Mouse (Mus musculus): ENCODE measurements around the gene Nav3. TPM values are rescaled to one million over a fixed set of nuclear protein-coding genes. Genes with fewer than 3 reads are reported as not detected.

The Nav3 gene
- polyA plus RNA-seq, 1 experiment: 0.30 TPM

GRCm38 (mm10) chr10:109921368-109921767 is 534.6 kb downstream of the Nav3 start:
- no peak for TF ChIP-seq CTCF (IDR thresholded peaks at IDR 0.05; ENCODE audit: extremely low read depth, insufficient read length, insufficient replicate concordance, low read depth, low read length)
- no peak for TF ChIP-seq POLR2A (IDR thresholded peaks at IDR 0.05; ENCODE audit: low read depth, low read length)
- no peaks in the 10 kb centered on the region for H3K27me3 ChIP-seq (ENCODE audit: control insufficient read depth, insufficient read depth, low read length)
- WGBS: 62% methylated on average over 11 of the region's 11 CpGs

DNA sequence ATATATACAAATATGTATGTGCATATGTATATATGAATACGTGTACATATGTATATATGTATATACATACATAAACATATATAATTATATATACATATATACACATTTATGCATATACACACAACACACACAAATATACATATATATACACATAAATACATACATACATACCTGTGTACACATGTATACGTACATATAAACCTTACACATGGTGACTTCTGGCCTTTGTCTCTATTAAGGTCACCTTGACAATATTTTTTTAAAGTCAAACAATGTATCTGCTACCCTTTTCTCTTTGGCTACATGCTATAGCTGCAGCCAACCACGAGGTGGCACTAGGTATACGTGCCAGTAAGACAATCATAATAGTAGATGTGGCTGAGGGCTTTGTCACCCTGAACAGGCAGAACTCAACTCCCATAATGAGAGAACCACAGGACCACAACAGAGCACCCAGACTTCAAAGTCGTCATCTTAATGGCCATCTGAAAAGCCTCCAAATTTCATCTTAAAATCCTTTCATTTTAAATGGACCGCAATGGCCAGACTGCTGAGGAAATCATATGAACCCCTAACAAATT is 535.3 kb downstream of the Nav3 start:
- 13% methylated on average over 6 of the region's 6 CpGs for WGBS
- Histone ChIP-seq H3K4me3 (ENCODE audit: low read depth, low read length) (no peak overlapping the region), H3K4me1 (ENCODE audit: control insufficient read depth, insufficient read depth, insufficient read length, low read length) (no peaks in the 10 kb centered on the region), H3K36me3 (ENCODE audit: control insufficient read depth, insufficient read depth, low read length) (no peaks in the 10 kb centered on the region), H3K27ac (ENCODE audit: insufficient read depth, low read depth, low read length) (no peak overlapping the region), H3K27me3 (ENCODE audit: control insufficient read depth, insufficient read depth, low read length) (no peaks in the 10 kb centered on the region)
- TF ChIP-seq POLR2A (IDR thresholded peaks at IDR 0.05; ENCODE audit: low read depth, low read length) (no peak), CTCF (IDR thresholded peaks at IDR 0.05; ENCODE audit: extremely low read depth, insufficient read length, insufficient replicate concordance, low read depth, low read length) (no peak)

More at GRCm38 (mm10) chr10:109921368-109921767, 534.6 kb downstream of the Nav3 start:
- no peak overlapping the region for H3K27ac ChIP-seq (ENCODE audit: insufficient read depth, low read depth, low read length)
- no peak overlapping the region for H3K4me3 ChIP-seq (ENCODE audit: low read depth, low read length)
- no peaks in the 10 kb centered on the region for H3K36me3 ChIP-seq (ENCODE audit: control insufficient read depth, insufficient read depth, low read length)
- no peaks in the 10 kb centered on the region for H3K4me1 ChIP-seq (ENCODE audit: control insufficient read depth, insufficient read depth, insufficient read length, low read length)

DNA sequence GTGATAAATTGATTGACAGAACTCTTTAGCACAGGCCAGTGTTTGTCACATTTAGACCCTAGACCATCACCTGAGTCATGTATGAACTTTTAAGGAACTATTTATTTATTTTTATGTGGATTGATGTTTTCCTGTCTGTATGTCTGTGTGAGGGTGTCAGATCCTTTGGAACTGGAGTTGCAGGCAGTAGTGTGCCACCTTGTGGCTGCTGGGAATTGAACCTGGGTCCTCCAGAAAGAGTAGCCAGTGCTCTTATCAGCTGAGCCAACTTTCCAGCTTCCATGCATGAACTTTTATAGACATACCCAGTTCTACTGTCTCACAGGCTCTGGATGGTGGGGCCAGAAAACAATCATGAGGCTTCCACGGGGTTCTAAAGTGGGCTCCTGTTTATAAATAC is 536.5 kb downstream of the Nav3 start:
- Histone ChIP-seq H3K4me1 (ENCODE audit: control insufficient read depth, insufficient read depth, insufficient read length, low read length) (no peaks in the 10 kb centered on the region), H3K27me3 (ENCODE audit: control insufficient read depth, insufficient read depth, low read length) (no peaks in the 10 kb centered on the region), H3K4me3 (ENCODE audit: low read depth, low read length) (no peak overlapping the region), H3K36me3 (ENCODE audit: control insufficient read depth, insufficient read depth, low read length) (no peaks in the 10 kb centered on the region), H3K27ac (ENCODE audit: insufficient read depth, low read depth, low read length) (no peak overlapping the region)
- whole genome bisulfite sequencing: 43% methylated on average over 1 of the region's 1 CpGs
- TF ChIP-seq CTCF (IDR thresholded peaks at IDR 0.05; ENCODE audit: extremely low read depth, insufficient read length, insufficient replicate concordance, low read depth, low read length) (no peak), POLR2A (IDR thresholded peaks at IDR 0.05; ENCODE audit: low read depth, low read length) (no peak)

GRCm38 (mm10) chr10:109907206-109907605 is 548.8 kb downstream of the Nav3 start:
- H3K4me1 ChIP-seq (ENCODE audit: control insufficient read depth, insufficient read depth, insufficient read length, low read length): no peaks in the 10 kb centered on the region
- H3K27ac ChIP-seq (ENCODE audit: insufficient read depth, low read depth, low read length): no peak overlapping the region
- TF ChIP-seq POLR2A (IDR thresholded peaks at IDR 0.05; ENCODE audit: low read depth, low read length): no peak
- TF ChIP-seq CTCF (IDR thresholded peaks at IDR 0.05; ENCODE audit: extremely low read depth, insufficient read length, insufficient replicate concordance, low read depth, low read length): no peak
- 72% methylated on average over 4 of the region's 4 CpGs for WGBS
- no peaks in the 10 kb centered on the region for H3K27me3 ChIP-seq (ENCODE audit: control insufficient read depth, insufficient read depth, low read length)
- H3K36me3 ChIP-seq (ENCODE audit: control insufficient read depth, insufficient read depth, low read length): no peaks in the 10 kb centered on the region
- no peak overlapping the region for H3K4me3 ChIP-seq (ENCODE audit: low read depth, low read length)

GRCm38 (mm10) chr10:109906413-109906785 is 549.6 kb downstream of the Nav3 start:
- Histone ChIP-seq H3K27ac (ENCODE audit: insufficient read depth, low read depth, low read length) (no peak overlapping the region), H3K36me3 (ENCODE audit: control insufficient read depth, insufficient read depth, low read length) (no peaks in the 10 kb centered on the region), H3K4me3 (ENCODE audit: low read depth, low read length) (no peak overlapping the region), H3K27me3 (ENCODE audit: control insufficient read depth, insufficient read depth, low read length) (no peaks in the 10 kb centered on the region), H3K4me1 (ENCODE audit: control insufficient read depth, insufficient read depth, insufficient read length, low read length) (no peaks in the 10 kb centered on the region)
- TF ChIP-seq CTCF (IDR thresholded peaks at IDR 0.05; ENCODE audit: extremely low read depth, insufficient read length, insufficient replicate concordance, low read depth, low read length): no peak
- 22% methylated on average over 6 of the region's 6 CpGs for WGBS

DNA sequence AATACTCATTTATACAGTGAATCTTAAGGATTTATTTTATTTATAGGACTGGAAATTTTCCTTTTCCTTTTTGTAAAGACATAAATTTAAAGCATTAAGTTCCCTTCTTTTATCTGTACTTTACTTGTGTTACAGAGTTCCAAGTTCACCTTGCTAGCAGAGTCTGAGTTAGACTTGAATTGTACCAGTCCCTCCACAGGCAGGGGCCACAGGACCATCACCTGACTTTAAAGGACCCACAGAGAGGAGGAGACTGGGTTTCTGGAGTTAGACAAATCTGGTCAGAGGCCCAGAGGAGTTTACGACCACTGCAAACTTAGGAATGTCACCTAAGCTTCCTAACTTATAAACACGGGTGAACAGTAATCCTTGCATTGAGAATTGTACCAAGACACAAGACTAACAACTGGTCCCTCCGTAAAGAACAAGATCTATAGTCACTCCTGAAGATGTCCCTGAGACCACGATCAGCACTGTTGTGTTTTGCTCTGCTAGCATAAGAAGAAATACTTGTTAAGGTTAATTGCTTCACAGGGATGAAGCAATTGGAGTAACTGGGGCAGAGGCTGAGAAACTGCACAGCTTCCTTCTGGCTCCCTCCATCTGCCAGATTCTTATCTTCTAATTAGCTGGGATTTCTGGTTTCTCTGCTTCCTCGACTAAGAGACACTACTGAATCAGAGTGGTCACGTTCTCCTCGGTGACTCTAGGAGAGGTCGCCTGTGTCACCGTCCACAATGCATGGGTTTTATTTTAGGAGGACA is 550.2 kb downstream of the Nav3 start:
- Histone ChIP-seq H3K36me3 (ENCODE audit: control insufficient read depth, insufficient read depth, low read length) (no peaks in the 10 kb centered on the region), H3K4me1 (ENCODE audit: control insufficient read depth, insufficient read depth, insufficient read length, low read length) (no peaks in the 10 kb centered on the region), H3K27ac (ENCODE audit: insufficient read depth, low read depth, low read length) (no peak overlapping the region), H3K4me3 (ENCODE audit: low read depth, low read length) (no peak overlapping the region), H3K27me3 (ENCODE audit: control insufficient read depth, insufficient read depth, low read length) (no peaks in the 10 kb centered on the region)
- WGBS: 23% methylated on average over 9 of the region's 9 CpGs
- no peak for TF ChIP-seq POLR2A (IDR thresholded peaks at IDR 0.05; ENCODE audit: low read depth, low read length)
- no peak for TF ChIP-seq CTCF (IDR thresholded peaks at IDR 0.05; ENCODE audit: extremely low read depth, insufficient read length, insufficient replicate concordance, low read depth, low read length)

- Histone ChIP-seq H3K27ac (ENCODE audit: insufficient read depth, low read depth, low read length) (no peak overlapping the region), H3K4me3 (ENCODE audit: low read depth, low read length) (no peak overlapping the region), H3K4me1 (ENCODE audit: control insufficient read depth, insufficient read depth, insufficient read length, low read length) (no peaks in the 10 kb centered on the region), H3K36me3 (ENCODE audit: control insufficient read depth, insufficient read depth, low read length) (no peaks in the 10 kb centered on the region), H3K27me3 (ENCODE audit: control insufficient read depth, insufficient read depth, low read length) (no peaks in the 10 kb centered on the region)
- TF ChIP-seq POLR2A (IDR thresholded peaks at IDR 0.05; ENCODE audit: low read depth, low read length): no peak
- TF ChIP-seq CTCF (IDR thresholded peaks at IDR 0.05; ENCODE audit: extremely low read depth, insufficient read length, insufficient replicate concordance, low read depth, low read length): no peak
- WGBS: 89% methylated on average over 1 of the region's 1 CpGs
Measured at GRCm38 (mm10) chr10:109904841-109905240, 551.2 kb downstream of the Nav3 start.
